In genomic region chr7:110237837-110238451, GRCm38 (mm10) we compare ENCODE assay signal across 8 mouse cellular contexts. TPM values are rescaled to one million over a fixed set of nuclear protein-coding genes. Genes with fewer than 3 reads are reported as not detected.
A peak's percentile ranks its signal among the peaks of the same experiment; 100 is the strongest.
DNase-seq lines count a peak whose midpoint lies in the region; ATAC-seq and TF ChIP-seq lines count a peak whose summit lies in the region.

No protein-coding gene starts in this region.

- 40% methylated on average over 2 of the region's 2 CpGs for WGBS in hindbrain, embryonic 13.5 days
- WGBS in hindbrain, embryonic 12.5 days, result 58% methylated on average over 2 of the region's 2 CpGs
- WGBS in forebrain, postnatal 0 days, result 15% methylated on average over 2 of the region's 2 CpGs
- 33% methylated on average over 2 of the region's 2 CpGs for WGBS in limb, embryonic 13.5 days

- H3K4me2 ChIP-seq in hindbrain, embryonic 13.5 days, result no peak overlapping the region
- H3K4me2 ChIP-seq in hindbrain, embryonic 12.5 days (replicated peaks), result no peak overlapping the region
- H3K4me2 ChIP-seq in forebrain, postnatal 0 days (ENCODE audit: low read depth), result no peak overlapping the region
- H3K4me2 ChIP-seq in limb, embryonic 13.5 days (replicated peaks), result no peak overlapping the region

- TF ChIP-seq CTCF in forebrain, postnatal 0 days (IDR thresholded peaks at IDR 0.05; ENCODE audit: low read depth), result no peak

- peak overlapping the region; percentile 62 for H3K27ac ChIP-seq in hindbrain, embryonic 13.5 days
- H3K27ac ChIP-seq in hindbrain, embryonic 12.5 days, result no peak overlapping the region
- H3K27ac ChIP-seq in forebrain, postnatal 0 days (ENCODE audit: low read depth, low read length), result no peak overlapping the region
- peak overlapping the region; percentile 58 for H3K27ac ChIP-seq in limb, embryonic 13.5 days

- H3K9me3 ChIP-seq in hindbrain, embryonic 13.5 days, result no peaks in the 10 kb centered on the region
- no peaks in the 10 kb centered on the region for H3K9me3 ChIP-seq in hindbrain, embryonic 12.5 days (replicated peaks)
- H3K9me3 ChIP-seq in forebrain, postnatal 0 days (ENCODE audit: low read length), result no peaks in the 10 kb centered on the region
- no peaks in the 10 kb centered on the region for H3K9me3 ChIP-seq in limb, embryonic 13.5 days

- ATAC-seq in hindbrain, embryonic 13.5 days (ENCODE audit: low FRiP score), result no peak
- ATAC-seq in hindbrain, embryonic 12.5 days (ENCODE audit: low FRiP score), result no peak
- peak; percentile 85 for ATAC-seq in forebrain, postnatal 0 days
- no peak for ATAC-seq in limb, embryonic 13.5 days (ENCODE audit: low FRiP score, low read depth)

- 0 out of 2 replicates have a peak, but pooled peaks cover 8% of the 10 kb centered on the region for H3K4me1 ChIP-seq in hindbrain, embryonic 13.5 days (replicated peaks)
- H3K4me1 ChIP-seq in hindbrain, embryonic 12.5 days, result peaks cover 7% of the 10 kb centered on the region
- no peaks in the 10 kb centered on the region for H3K4me1 ChIP-seq in forebrain, postnatal 0 days (ENCODE audit: insufficient read depth)
- peaks cover 17% of the 10 kb centered on the region for H3K4me1 ChIP-seq in limb, embryonic 13.5 days

- DNase-seq in Muller cell, postnatal 12 days (ENCODE audit: inconsistent ontology term), result peak; percentile 66
- DNase-seq in forebrain, postnatal 0 days, result peak; percentile 24
- no peak for DNase-seq in embryo, embryonic 11 days
- DNase-seq in spleen, postnatal 14 days (ENCODE audit: low spot score in 2 of 2), result no peak
- no peak for DNase-seq in thymus, postnatal 14 days

- H3K4me3 ChIP-seq in hindbrain, embryonic 13.5 days, result no peak overlapping the region
- no peak overlapping the region for H3K4me3 ChIP-seq in hindbrain, embryonic 12.5 days
- H3K4me3 ChIP-seq in forebrain, postnatal 0 days (ENCODE audit: low read depth, low read length), result no peak overlapping the region
- no peak overlapping the region for H3K4me3 ChIP-seq in limb, embryonic 13.5 days

- H3K9ac ChIP-seq in hindbrain, embryonic 13.5 days, result no peak overlapping the region
- no peak overlapping the region for H3K9ac ChIP-seq in hindbrain, embryonic 12.5 days
- H3K9ac ChIP-seq in forebrain, postnatal 0 days, result no peak overlapping the region
- 0 out of 2 replicates have a peak overlapping the region, but pooled peaks have one; percentile 20 for H3K9ac ChIP-seq in limb, embryonic 13.5 days

- no peaks in the 10 kb centered on the region for H3K27me3 ChIP-seq in hindbrain, embryonic 13.5 days
- no peaks in the 10 kb centered on the region for H3K27me3 ChIP-seq in hindbrain, embryonic 12.5 days
- H3K27me3 ChIP-seq in forebrain, postnatal 0 days (ENCODE audit: insufficient read depth, low read length), result no peaks in the 10 kb centered on the region
- H3K27me3 ChIP-seq in limb, embryonic 13.5 days, result no peaks in the 10 kb centered on the region

- H3K36me3 ChIP-seq in hindbrain, embryonic 13.5 days, result no peaks in the 10 kb centered on the region
- H3K36me3 ChIP-seq in hindbrain, embryonic 12.5 days, result no peaks in the 10 kb centered on the region
- H3K36me3 ChIP-seq in forebrain, postnatal 0 days (ENCODE audit: insufficient read depth), result no peaks in the 10 kb centered on the region
- H3K36me3 ChIP-seq in limb, embryonic 13.5 days, result peaks cover 5% of the 10 kb centered on the region; the same call in 1 of the 2 replicates

RNA-seq across cellular contexts. Expression of gene Swap70, which starts 16.4 kb away (rescaled TPM):
- 10.9 and 11.2 TPM in 2 replicates for polyA plus RNA-seq in hindbrain, embryonic 13.5 days (2015; fragmentation: Nextera tagmentation; extraction: Ambion mirVana)
- 20.7 and 23.3 TPM in 2 replicates for polyA plus RNA-seq in hindbrain, embryonic 12.5 days (2016; fragmentation: Nextera tagmentation; extraction: Ambion mirVana)
- 10.1 and 12.2 TPM in 2 replicates for total RNA-seq in forebrain, postnatal 0 days (2014; rRNA removed)
- polyA plus RNA-seq in forebrain, postnatal 0 days (2015; fragmentation: Nextera tagmentation; extraction: Ambion mirVana), result 5.8 and 7.1 TPM in 2 replicates
- 39.5 and 41.5 TPM in 2 replicates for polyA plus RNA-seq in limb, embryonic 13.5 days (2015; fragmentation: Nextera tagmentation; extraction: Ambion mirVana)

Comparison
In these comparisons a context has a peak if more than half of its experiments do, and no peak if none do; other contexts are left out.
1. H3K27ac ChIP-seq: peak in hindbrain, embryonic 13.5 days (single experiment) and limb, embryonic 13.5 days (single experiment); none in hindbrain, embryonic 12.5 days (single experiment) and forebrain, postnatal 0 days (single experiment).
2. DNase-seq: peak in Muller cell, postnatal 12 days (single experiment) and forebrain, postnatal 0 days (single experiment); none in embryo, embryonic 11 days (single experiment), spleen, postnatal 14 days (0 of 2) and thymus, postnatal 14 days (single experiment).